Mouse (Mus musculus) erythroblast, embryonic 14.5 days (primary cell): ENCODE measurements around the gene Rtp1. TPM values are rescaled to one million over a fixed set of nuclear protein-coding genes. Genes with fewer than 3 reads are reported as not detected.

Experiments
- H3K27me3 ChIP-seq: 2 replicates; pipeline ENCODE4 v1.6.1; 2012; ENCODE audit warnings: inconsistent platforms; ENCODE audit not compliant: control insufficient read depth
- H3K36me3 ChIP-seq: 2 replicates; pipeline ENCODE4 v1.6.1; 2012; ENCODE audit warnings: mild to moderate bottlenecking, inconsistent platforms; ENCODE audit not compliant: control insufficient read depth
- H3K4me1 ChIP-seq: 2 replicates; pipeline ENCODE4 v1.6.1; 2012; ENCODE audit warnings: inconsistent platforms; ENCODE audit not compliant: control insufficient read depth
- H3K4me3 ChIP-seq: replicated peaks from 2 replicates; pipeline ENCODE3; 2012; ENCODE audit warnings: moderate library complexity, mild to moderate bottlenecking, inconsistent platforms
- H3K9me3 ChIP-seq: 2 replicates; pipeline ENCODE4 v1.6.1; 2012; ENCODE audit warnings: low read length, inconsistent platforms, mixed read lengths; ENCODE audit not compliant: control insufficient read depth
- GATA1 ChIP-seq: IDR thresholded peaks from 2 replicates; pipeline ENCODE4 v1.6.1; 2012; ENCODE audit warnings: low read length, inconsistent platforms, mixed read lengths
- TAL1 ChIP-seq: IDR thresholded peaks from 3 replicates; pipeline ENCODE4 v1.6.1; 2012; ENCODE audit warnings: low read length, inconsistent platforms, mixed read lengths
- polyA plus RNA-seq: library from polyadenylated mRNA; stranded (reverse); fragments of >175 nt; gene quantifications from 2 replicates; pipeline ENCODE4 v1.2.3, GENCODE M21; 2012

The Rtp1 gene
- polyA plus RNA-seq, 1 experiment: not detected

- TF ChIP-seq GATA1: no peak
- no peak for TF ChIP-seq TAL1
- no peaks in the 10 kb centered on the region for H3K4me1 ChIP-seq
- H3K4me3 ChIP-seq: no peak overlapping the region
- H3K9me3 ChIP-seq: no peaks in the 10 kb centered on the region
- no peaks in the 10 kb centered on the region; the same call in 1 of the 2 replicates for H3K36me3 ChIP-seq
- H3K27me3 ChIP-seq: no peaks in the 10 kb centered on the region
Measured at GRCm38 (mm10) chr16:23450816-23451215, 21.9 kb downstream of the Rtp1 start.

- H3K4me1 ChIP-seq: no peaks in the 10 kb centered on the region
- no peaks in the 10 kb centered on the region for H3K9me3 ChIP-seq
- no peaks in the 10 kb centered on the region for H3K27me3 ChIP-seq
- TF ChIP-seq GATA1 (no peak), TAL1 (no peak)
- H3K36me3 ChIP-seq: no peaks in the 10 kb centered on the region; the same call in 1 of the 2 replicates
- H3K4me3 ChIP-seq: no peak overlapping the region
Measured at GRCm38 (mm10) chr16:23452476-23452875, 23.5 kb downstream of the Rtp1 start.

- TF ChIP-seq GATA1: no peak
- TF ChIP-seq TAL1: no peak
Measured at GRCm38 (mm10) chr16:23454376-23454775, 25.4 kb downstream of the Rtp1 start.

GRCm38 (mm10) chr16:23456534-23456933 lies 27.6 kb downstream of the Rtp1 start:
- Histone ChIP-seq H3K4me1 (no peaks in the 10 kb centered on the region), H3K9me3 (no peaks in the 10 kb centered on the region), H3K27me3 (no peaks in the 10 kb centered on the region), H3K36me3 (no peaks in the 10 kb centered on the region; the same call in 1 of the 2 replicates), H3K4me3 (no peak overlapping the region)
- no peak for TF ChIP-seq GATA1
- TF ChIP-seq TAL1: no peak

More at GRCm38 (mm10) chr16:23454376-23454775, 25.4 kb downstream of the Rtp1 start:
- no peaks in the 10 kb centered on the region for H3K27me3 ChIP-seq
- H3K9me3 ChIP-seq: no peaks in the 10 kb centered on the region
- no peaks in the 10 kb centered on the region; the same call in 1 of the 2 replicates for H3K36me3 ChIP-seq
- H3K4me3 ChIP-seq: no peak overlapping the region
- no peaks in the 10 kb centered on the region for H3K4me1 ChIP-seq

- H3K36me3 ChIP-seq: no peaks in the 10 kb centered on the region; the same call in 1 of the 2 replicates
- no peak for TF ChIP-seq TAL1
- TF ChIP-seq GATA1: no peak
- H3K4me1 ChIP-seq: no peaks in the 10 kb centered on the region
- no peaks in the 10 kb centered on the region for H3K27me3 ChIP-seq
- H3K9me3 ChIP-seq: no peaks in the 10 kb centered on the region
- H3K4me3 ChIP-seq: no peak overlapping the region
Measured at GRCm38 (mm10) chr16:23457338-23457737, 28.4 kb downstream of the Rtp1 start.

- TF ChIP-seq GATA1 (no peak), TAL1 (no peak)
- no peaks in the 10 kb centered on the region; the same call in 1 of the 2 replicates for H3K36me3 ChIP-seq
- H3K4me3 ChIP-seq: no peak overlapping the region
- H3K27me3 ChIP-seq: no peaks in the 10 kb centered on the region
- H3K9me3 ChIP-seq: no peaks in the 10 kb centered on the region
- H3K4me1 ChIP-seq: no peaks in the 10 kb centered on the region
Measured at GRCm38 (mm10) chr16:23458906-23459588, 30.1 kb downstream of the Rtp1 start.

- no peak for TF ChIP-seq GATA1
- TF ChIP-seq TAL1: no peak
Measured at GRCm38 (mm10) chr16:23463671-23464347, 34.9 kb downstream of the Rtp1 start.

GRCm38 (mm10) chr16:23471551-23471950 lies 42.6 kb downstream of the Rtp1 start:
- Histone ChIP-seq H3K9me3 (no peaks in the 10 kb centered on the region), H3K36me3 (peaks cover 4% of the 10 kb centered on the region; the same call in 1 of the 2 replicates), H3K4me3 (no peak overlapping the region), H3K4me1 (no peaks in the 10 kb centered on the region), H3K27me3 (no peaks in the 10 kb centered on the region)
- TF ChIP-seq GATA1: no peak
- no peak for TF ChIP-seq TAL1

More at GRCm38 (mm10) chr16:23463671-23464347, 34.9 kb downstream of the Rtp1 start:
- Histone ChIP-seq H3K4me1 (no peaks in the 10 kb centered on the region), H3K4me3 (no peak overlapping the region), H3K9me3 (no peaks in the 10 kb centered on the region), H3K27me3 (no peaks in the 10 kb centered on the region), H3K36me3 (no peaks in the 10 kb centered on the region; the same call in 1 of the 2 replicates)

GRCm38 (mm10) chr16:23472046-23472445 lies 43.1 kb downstream of the Rtp1 start:
- no peak overlapping the region for H3K4me3 ChIP-seq
- no peaks in the 10 kb centered on the region for H3K27me3 ChIP-seq
- no peaks in the 10 kb centered on the region for H3K4me1 ChIP-seq
- TF ChIP-seq TAL1: no peak
- no peak for TF ChIP-seq GATA1
- no peaks in the 10 kb centered on the region for H3K9me3 ChIP-seq
- peaks cover 4% of the 10 kb centered on the region; the same call in 1 of the 2 replicates for H3K36me3 ChIP-seq
